Mouse (Mus musculus) lung, embryonic 16.5 days (tissue): ENCODE measurements around the gene Dock9. TPM values are rescaled to one million over a fixed set of nuclear protein-coding genes. Genes with fewer than 3 reads are reported as not detected.
A peak's percentile ranks its signal among the peaks of the same experiment; 100 is the strongest.

Experiments used
- ATAC-seq: fragments of 200-750 bp; cut with Nextera tagmentation; 2 replicates; pipeline ENCODE4 v1.8.0; 2017; ENCODE audit warnings: low read depth, mild to moderate bottlenecking, moderate library complexity
- H3K27ac ChIP-seq: fragments of 300-500 bp; sonication (generic); 2 replicates; pipeline ENCODE4 v1.5.1; 2014; ENCODE audit warnings: mild to moderate bottlenecking, control low read depth, low read length
- H3K27me3 ChIP-seq: fragments of 300-500 bp; sonication (generic); 2 replicates; pipeline ENCODE4 v1.6.1; 2014; ENCODE audit warnings: low read depth, low read length, mixed read lengths; ENCODE audit not compliant: control insufficient read depth, insufficient read depth
- H3K36me3 ChIP-seq: fragments of 300-500 bp; sonication (generic); 2 replicates; pipeline ENCODE4 v1.6.1; 2014; ENCODE audit warnings: low read length; ENCODE audit not compliant: control insufficient read depth, insufficient read depth
- H3K4me1 ChIP-seq: fragments of 300-500 bp; sonication (generic); replicated peaks from 2 replicates; pipeline ENCODE4 v1.6.1; 2014; ENCODE audit warnings: low read length, mixed read lengths; ENCODE audit not compliant: control insufficient read depth, insufficient read depth
- H3K4me2 ChIP-seq: fragments of 300-500 bp; sonication (generic); 2 replicates; pipeline ENCODE4 v1.6.1; 2014; ENCODE audit warnings: low read depth, low read length, control low read depth
- H3K4me3 ChIP-seq: fragments of 300-500 bp; sonication (generic); 2 replicates; pipeline ENCODE4 v1.5.1; 2014; ENCODE audit warnings: mild to moderate bottlenecking, low read length, control low read depth
- H3K9ac ChIP-seq: fragments of 300-500 bp; sonication (generic); 2 replicates; pipeline ENCODE4 v1.6.1; 2014; ENCODE audit warnings: low read length, control low read depth
- H3K9me3 ChIP-seq: fragments of 300-500 bp; sonication (generic); 2 replicates; pipeline ENCODE4 v1.6.1; 2016; ENCODE audit warnings: low read length; ENCODE audit not compliant: control insufficient read depth
- WGBS: fragments of 180-500 bp; shearing (Covaris S2); extraction: QIAGEN DNeasy Blood & Tissue Kit; methylation state at CpG from one replicate; pipeline ENCODE4 v1.1.7; 2014; 5-methylcytosine and 5-hydroxymethylcytosine counted together
- polyA plus RNA-seq: library from polyadenylated mRNA; unstranded; fragments of >200 nt; fragmentation: Nextera tagmentation; extraction: Ambion mirVana; gene quantifications from 2 replicates; pipeline ENCODE4 v1.2.1, GENCODE M21; 2015

The Dock9 gene
- polyA plus RNA-seq, 1 experiment from 2014 or later = 14.3 TPM

GRCm38 (mm10) chr14:121592890-121593289 lies 204.7 kb downstream of the Dock9 start:
- Histone ChIP-seq H3K9ac (no peak overlapping the region), H3K9me3 (no peaks in the 10 kb centered on the region), H3K27me3 (no peaks in the 10 kb centered on the region), H3K4me2 (no peak overlapping the region; the same call in 1 of the 2 replicates), H3K27ac (peak overlapping the region; percentile 53), H3K4me1 (peaks cover 25% of the 10 kb centered on the region), H3K36me3 (no peaks in the 10 kb centered on the region), H3K4me3 (no peak overlapping the region)
- peak; percentile 54 for ATAC-seq
- 30% methylated on average over 3 of the region's 3 CpGs for WGBS

- H3K27ac ChIP-seq = peak overlapping the region; percentile 53
- peak; percentile 12 for ATAC-seq
Measured at GRCm38 (mm10) chr14:121592356-121592755, 205.3 kb downstream of the Dock9 start.

GRCm38 (mm10) chr14:121589097-121589725 lies 208.4 kb downstream of the Dock9 start:
- 49% methylated on average over 10 of the region's 10 CpGs for WGBS
- peaks cover 22% of the 10 kb centered on the region for H3K4me1 ChIP-seq

More at GRCm38 (mm10) chr14:121592356-121592755, 205.3 kb downstream of the Dock9 start:
- Histone ChIP-seq H3K4me3 (no peak overlapping the region), H3K9me3 (no peaks in the 10 kb centered on the region), H3K9ac (no peak overlapping the region), H3K4me1 (peaks cover 25% of the 10 kb centered on the region), H3K4me2 (peak overlapping the region; percentile 22; the same call in 1 of the 2 replicates), H3K36me3 (no peaks in the 10 kb centered on the region), H3K27me3 (no peaks in the 10 kb centered on the region)
- WGBS = 49% methylated on average over 9 of the region's 9 CpGs

GRCm38 (mm10) chr14:121588451-121588850 lies 209.2 kb downstream of the Dock9 start:
- H3K27ac ChIP-seq = no peak overlapping the region
- H3K4me1 ChIP-seq = peaks cover 14% of the 10 kb centered on the region
- 68% methylated on average over 4 of the region's 4 CpGs for WGBS
- no peaks in the 10 kb centered on the region for H3K9me3 ChIP-seq
- no peak overlapping the region for H3K4me3 ChIP-seq
- peaks cover under 1% of the 10 kb centered on the region; the same call in 1 of the 2 replicates for H3K36me3 ChIP-seq
- H3K4me2 ChIP-seq = no peak overlapping the region
- no peak overlapping the region for H3K9ac ChIP-seq
- peak; percentile 47; the same call in 1 of the 2 replicates for ATAC-seq
- H3K27me3 ChIP-seq = no peaks in the 10 kb centered on the region

More at GRCm38 (mm10) chr14:121589097-121589725, 208.4 kb downstream of the Dock9 start:
- no peaks in the 10 kb centered on the region for H3K36me3 ChIP-seq
- H3K4me3 ChIP-seq = no peak overlapping the region
- no peaks in the 10 kb centered on the region for H3K27me3 ChIP-seq
- no peak overlapping the region for H3K4me2 ChIP-seq
- no peaks in the 10 kb centered on the region for H3K9me3 ChIP-seq
- ATAC-seq = peak; percentile 43
- H3K9ac ChIP-seq = no peak overlapping the region
- H3K27ac ChIP-seq = no peak overlapping the region

GRCm38 (mm10) chr14:121585906-121586765 lies 211.5 kb downstream of the Dock9 start:
- no peak overlapping the region for H3K4me2 ChIP-seq
- H3K9me3 ChIP-seq = no peaks in the 10 kb centered on the region
- 46% methylated on average over 21 of the region's 21 CpGs for WGBS
- no peaks in the 10 kb centered on the region for H3K27me3 ChIP-seq
- H3K4me3 ChIP-seq = no peak overlapping the region
- no peak overlapping the region for H3K9ac ChIP-seq
- peaks cover 5% of the 10 kb centered on the region; the same call in 1 of the 2 replicates for H3K36me3 ChIP-seq
- H3K27ac ChIP-seq = no peak overlapping the region
- H3K4me1 ChIP-seq = 0 out of 2 replicates have a peak, but pooled peaks cover 3% of the 10 kb centered on the region
- ATAC-seq = no peak

GRCm38 (mm10) chr14:121579055-121579454 lies 218.6 kb downstream of the Dock9 start:
- Histone ChIP-seq H3K4me2 (no peak overlapping the region), H3K4me3 (no peak overlapping the region), H3K27ac (no peak overlapping the region), H3K9me3 (no peaks in the 10 kb centered on the region; the same call in 1 of the 2 replicates), H3K36me3 (peaks cover 8% of the 10 kb centered on the region), H3K4me1 (no peaks in the 10 kb centered on the region), H3K9ac (no peak overlapping the region), H3K27me3 (no peaks in the 10 kb centered on the region)
- 38% methylated on average over 3 of the region's 3 CpGs for WGBS
- no peak for ATAC-seq

GRCm38 (mm10) chr14:121573391-121573790 lies 224.2 kb downstream of the Dock9 start:
- Histone ChIP-seq H3K36me3 (peaks cover 3% of the 10 kb centered on the region; the same call in 1 of the 2 replicates), H3K9me3 (no peaks in the 10 kb centered on the region; the same call in 1 of the 2 replicates), H3K9ac (no peak overlapping the region), H3K4me2 (no peak overlapping the region), H3K4me1 (no peaks in the 10 kb centered on the region), H3K27ac (no peak overlapping the region), H3K27me3 (no peaks in the 10 kb centered on the region), H3K4me3 (no peak overlapping the region)
- no peak for ATAC-seq
- WGBS = 79% methylated on average over 5 of the region's 5 CpGs

GRCm38 (mm10) chr14:121566794-121567201 lies 230.8 kb downstream of the Dock9 start:
- H3K36me3 ChIP-seq = no peaks in the 10 kb centered on the region
- H3K27ac ChIP-seq = no peak overlapping the region
- no peaks in the 10 kb centered on the region for H3K9me3 ChIP-seq
- H3K4me1 ChIP-seq = no peaks in the 10 kb centered on the region
- H3K27me3 ChIP-seq = no peaks in the 10 kb centered on the region
- WGBS = 41% methylated on average over 9 of the region's 9 CpGs
- no peak overlapping the region for H3K9ac ChIP-seq
- no peak overlapping the region for H3K4me3 ChIP-seq
- peak; percentile 60 for ATAC-seq
- H3K4me2 ChIP-seq = no peak overlapping the region

- no peak overlapping the region for H3K9ac ChIP-seq
- H3K27ac ChIP-seq = no peak overlapping the region
- ATAC-seq = no peak
- no peak overlapping the region for H3K4me3 ChIP-seq
- H3K9me3 ChIP-seq = no peaks in the 10 kb centered on the region
- 70% methylated on average over 6 of the region's 6 CpGs for WGBS
- H3K4me2 ChIP-seq = no peak overlapping the region
- no peaks in the 10 kb centered on the region for H3K4me1 ChIP-seq
- no peaks in the 10 kb centered on the region for H3K27me3 ChIP-seq
- peaks cover 2% of the 10 kb centered on the region; the same call in 1 of the 2 replicates for H3K36me3 ChIP-seq
Measured at GRCm38 (mm10) chr14:121565930-121566329, 231.7 kb downstream of the Dock9 start.
